In genomic region chr12:81631661-81632401, GRCm38 (mm10) we compare ENCODE assay signal across 7 mouse cellular contexts. TPM values are rescaled to one million over a fixed set of nuclear protein-coding genes. Genes with fewer than 3 reads are reported as not detected.
A peak's percentile ranks its signal among the peaks of the same experiment; 100 is the strongest.
DNase-seq lines count a peak whose midpoint lies in the region; ATAC-seq and TF ChIP-seq lines count a peak whose summit lies in the region.

No protein-coding gene starts in this region.

- peak overlapping the region; percentile 100 for H3K4me2 ChIP-seq in heart, embryonic 12.5 days
- peak overlapping the region; percentile 72 for H3K4me2 ChIP-seq in midbrain, embryonic 12.5 days (replicated peaks)

- H3K4me1 ChIP-seq in testis, adult 2 months (ENCODE audit: control insufficient read depth, insufficient read depth, low read length): peaks cover 9% of the 10 kb centered on the region
- H3K4me1 ChIP-seq in heart, embryonic 12.5 days (replicated peaks): peaks cover 17% of the 10 kb centered on the region; the same call in 1 of the 2 replicates
- H3K4me1 ChIP-seq in midbrain, embryonic 12.5 days: peaks cover 24% of the 10 kb centered on the region

- peak overlapping the region; percentile 75 for H3K9ac ChIP-seq in heart, embryonic 12.5 days
- peak overlapping the region; percentile 71 for H3K9ac ChIP-seq in midbrain, embryonic 12.5 days (replicated peaks)

- peak; percentile 11; the same call in 1 of the 2 replicates for ATAC-seq in heart, embryonic 12.5 days (ENCODE audit: insufficient number of reproducible peaks, low FRiP score)
- ATAC-seq in midbrain, embryonic 12.5 days (ENCODE audit: low FRiP score, low read depth): peak; percentile 50

- no peaks in the 10 kb centered on the region for H3K36me3 ChIP-seq in testis, adult 2 months (ENCODE audit: control insufficient read depth, insufficient read depth, low read length)
- H3K36me3 ChIP-seq in heart, embryonic 12.5 days: no peaks in the 10 kb centered on the region
- H3K36me3 ChIP-seq in midbrain, embryonic 12.5 days: no peaks in the 10 kb centered on the region

- H3K27ac ChIP-seq in testis, adult 2 months (ENCODE audit: control insufficient read depth, insufficient read depth, low read depth, low read length): no peak overlapping the region
- H3K27ac ChIP-seq in heart, embryonic 12.5 days (ENCODE audit: poor library complexity, severe bottlenecking): no peak overlapping the region
- H3K27ac ChIP-seq in midbrain, embryonic 12.5 days (replicated peaks): peak overlapping the region; percentile 79

- H3K27me3 ChIP-seq in testis, adult 2 months (ENCODE audit: control insufficient read depth, insufficient read depth, low read length): no peaks in the 10 kb centered on the region
- H3K27me3 ChIP-seq in heart, embryonic 12.5 days (replicated peaks): peaks cover 66% of the 10 kb centered on the region
- peaks cover 31% of the 10 kb centered on the region for H3K27me3 ChIP-seq in midbrain, embryonic 12.5 days

- DNase-seq in testis, postnatal 14 days (ENCODE audit: low spot score): no peak
- DNase-seq in cerebellum, postnatal 10 days: peak; percentile 74 to 78
- peak; percentile 57 to 63 for DNase-seq in left cerebral cortex, postnatal 36 days (ENCODE audit: low spot score in 2 of 2)
- DNase-seq in yolk sac, embryonic 10.5 days (ENCODE audit: low spot score): peak; percentile 2

- intact Hi-C loops in left cerebral cortex, postnatal 36 days (cut with DNase I): loop anchor here (5.0 kb wide), 2 partner anchors 55 to 150 kb away; partner anchors contain the start of gene Map3k9

- TF ChIP-seq POLR2A in testis, adult 2 months (IDR thresholded peaks at IDR 0.05; ENCODE audit: control insufficient read depth, low read depth, low read length): no peak

- no peaks in the 10 kb centered on the region for H3K9me3 ChIP-seq in heart, embryonic 12.5 days (replicated peaks)
- no peaks in the 10 kb centered on the region for H3K9me3 ChIP-seq in midbrain, embryonic 12.5 days

- WGBS in heart, embryonic 12.5 days: 2% methylated on average over 31 of the region's 31 CpGs
- WGBS in midbrain, embryonic 12.5 days: 1% methylated on average over 31 of the region's 31 CpGs

- TF ChIP-seq CTCF in testis, adult 2 months (IDR thresholded peaks at IDR 0.05; ENCODE audit: control insufficient read depth, insufficient read depth, insufficient replicate concordance, low read depth, low read length): no peak

- H3K4me3 ChIP-seq in testis, adult 2 months (ENCODE audit: control insufficient read depth, low read depth, low read length): peak overlapping the region; percentile 87
- peak overlapping the region; percentile 67 for H3K4me3 ChIP-seq in heart, embryonic 12.5 days
- peak overlapping the region; percentile 58 for H3K4me3 ChIP-seq in midbrain, embryonic 12.5 days

RNA-seq across cellular contexts. Expression of gene Ttc9, which starts 0.8 kb away (rescaled TPM):
- 25.4 and 30.1 TPM in 2 replicates for polyA plus RNA-seq in testis, adult 2 months (2012; rRNA removed)
- polyA plus RNA-seq in heart, embryonic 12.5 days (2016; fragmentation: Nextera tagmentation; extraction: Ambion mirVana): 3.8 and 4.0 TPM in 2 replicates
- 10 to 100 TPM; 50.2 to 56.7 TPM for total RNA-seq in left cerebral cortex, postnatal 36 days (2021)
- 3.5 and 5.2 TPM in 2 replicates for polyA plus RNA-seq in midbrain, embryonic 12.5 days (2016; fragmentation: Nextera tagmentation; extraction: Ambion mirVana)

RNA-seq across cellular contexts. Expression of gene Med6, which starts 37.0 kb away (rescaled TPM):
- polyA plus RNA-seq in testis, adult 2 months (2012; rRNA removed): 8.7 and 12.4 TPM in 2 replicates
- polyA plus RNA-seq in heart, embryonic 12.5 days (2016; fragmentation: Nextera tagmentation; extraction: Ambion mirVana): 61.7 and 65.8 TPM in 2 replicates
- 10 to 100 TPM; 26.5 to 30.6 TPM for total RNA-seq in left cerebral cortex, postnatal 36 days (2021)
- 65.2 and 67.0 TPM in 2 replicates for polyA plus RNA-seq in midbrain, embryonic 12.5 days (2016; fragmentation: Nextera tagmentation; extraction: Ambion mirVana)
